Mouse (Mus musculus) kidney, postnatal 14 days (tissue): ENCODE measurements around the gene Fgfr2.
A peak's percentile ranks its signal among the peaks of the same experiment; 100 is the strongest.

Experiments used
- DNase-seq: peaks from one replicate; pipeline ENCODE4 v3.0.0; 2022; ENCODE audit warnings: mixed read lengths

Gene Fgfr2

DNA sequence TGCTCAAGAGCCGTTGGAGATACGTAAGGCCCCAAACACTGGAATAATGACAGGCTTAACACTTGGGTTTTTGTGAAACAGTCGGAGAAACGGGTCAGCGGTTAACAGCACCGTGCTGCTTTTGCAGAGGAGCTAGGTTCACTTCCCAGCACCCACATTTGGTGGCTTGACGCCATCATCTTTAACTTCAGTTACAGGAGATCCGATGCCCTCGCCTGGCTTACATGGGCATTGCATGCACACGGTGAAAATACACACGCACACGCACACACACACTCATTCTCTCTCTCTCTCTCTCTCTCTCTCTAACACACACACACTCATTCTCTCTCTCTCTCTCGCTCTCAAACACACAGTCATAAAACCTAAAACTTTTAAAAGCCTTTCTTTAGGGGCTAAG lies 2741.0 kb downstream of the Fgfr2 start:
- DNase-seq = no peak

DNA sequence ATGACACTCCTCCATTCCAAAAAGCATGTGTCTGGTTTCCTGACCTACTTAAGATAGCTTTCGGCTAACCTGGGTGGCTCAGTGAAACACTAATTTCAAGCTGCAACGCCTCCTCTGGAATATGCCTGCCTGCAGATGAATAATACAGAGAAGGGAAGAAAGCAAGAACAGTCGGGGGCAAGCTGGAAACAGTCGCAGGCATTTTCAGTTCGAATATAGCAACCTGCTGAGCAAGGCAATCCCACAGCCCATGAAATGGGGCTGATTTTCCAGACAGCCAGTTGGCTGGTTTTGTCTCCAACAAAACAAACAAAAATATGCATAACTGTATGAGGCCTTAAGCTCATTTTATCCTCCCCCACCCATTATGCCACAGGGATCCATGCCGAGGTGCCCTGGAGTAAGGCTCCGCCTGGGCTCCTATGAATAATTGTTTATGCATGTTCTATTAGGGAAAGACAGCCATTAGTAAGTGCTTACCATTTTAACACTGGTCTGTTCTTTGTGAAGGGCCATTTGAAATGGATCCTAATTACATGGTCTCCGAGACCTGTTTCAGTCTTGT lies 2741.7 kb downstream of the Fgfr2 start:
- no peak for DNase-seq

DNA sequence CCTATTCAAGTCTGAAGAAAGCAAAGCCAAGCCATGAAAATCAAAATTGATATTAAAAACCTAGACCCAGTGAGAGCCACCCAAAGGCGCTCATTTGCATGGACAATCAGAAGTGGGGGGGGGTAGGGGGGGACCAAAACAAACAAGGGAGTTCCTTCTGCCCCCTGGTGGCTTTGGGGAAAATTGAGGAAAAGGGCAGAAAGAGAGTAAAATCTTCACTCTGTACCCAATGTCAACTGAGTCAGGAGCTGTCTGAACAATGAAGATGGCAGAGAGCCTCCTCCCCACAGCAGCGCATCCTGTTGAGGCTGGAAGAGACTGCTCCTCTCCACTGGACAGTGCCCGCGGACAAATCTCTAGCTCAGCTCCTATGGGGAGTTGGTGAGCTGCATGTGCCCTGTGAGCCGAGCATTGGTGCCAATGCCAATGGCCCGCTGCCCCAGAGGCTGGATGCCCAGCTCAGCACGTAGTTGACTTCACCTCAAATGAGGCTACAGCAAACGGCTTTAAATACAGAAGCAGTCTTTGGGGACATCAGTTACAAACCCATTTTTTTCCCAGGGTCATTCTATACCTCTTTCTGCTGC lies 2742.3 kb downstream of the Fgfr2 start:
- DNase-seq = peak; percentile 11

DNA sequence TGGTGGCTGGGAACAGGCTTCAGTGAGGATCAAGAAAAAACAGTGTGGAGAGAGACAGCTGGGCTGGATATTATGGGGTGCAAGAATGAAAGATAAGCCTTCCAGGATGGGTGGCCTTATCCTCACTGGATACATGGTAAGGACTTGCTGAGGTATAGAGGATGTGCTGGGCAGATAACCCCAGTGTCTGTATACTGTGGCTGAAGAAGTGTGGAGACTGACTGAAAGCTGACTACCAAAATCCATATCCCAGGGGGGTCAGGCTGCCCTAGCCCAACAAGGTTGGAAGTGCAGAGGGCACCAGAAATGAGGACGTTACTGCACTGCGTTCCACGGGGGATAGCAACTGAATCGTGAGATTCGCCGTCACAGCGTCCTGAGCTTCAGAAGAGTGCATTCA lies 2742.8 kb downstream of the Fgfr2 start:
- no peak for DNase-seq

DNA sequence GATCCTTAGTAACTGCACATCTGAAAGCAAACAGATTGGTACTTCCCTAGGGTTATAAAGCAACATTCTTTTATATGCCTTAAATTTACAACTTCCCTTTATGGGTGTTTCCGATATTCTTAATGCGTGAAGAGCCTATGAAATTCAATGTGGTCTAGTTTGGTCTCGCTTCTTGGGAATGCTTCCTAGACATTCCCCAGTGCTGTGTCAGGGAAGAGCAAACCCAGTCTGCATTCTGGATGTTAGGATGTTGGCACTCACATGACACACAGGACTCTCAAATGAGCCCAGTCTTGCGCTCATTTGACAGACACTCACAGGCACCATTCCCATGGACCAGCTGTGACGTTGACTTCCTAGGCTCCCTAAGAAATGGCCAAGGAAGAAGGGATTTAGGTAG lies 2743.3 kb downstream of the Fgfr2 start:
- no peak for DNase-seq

DNA sequence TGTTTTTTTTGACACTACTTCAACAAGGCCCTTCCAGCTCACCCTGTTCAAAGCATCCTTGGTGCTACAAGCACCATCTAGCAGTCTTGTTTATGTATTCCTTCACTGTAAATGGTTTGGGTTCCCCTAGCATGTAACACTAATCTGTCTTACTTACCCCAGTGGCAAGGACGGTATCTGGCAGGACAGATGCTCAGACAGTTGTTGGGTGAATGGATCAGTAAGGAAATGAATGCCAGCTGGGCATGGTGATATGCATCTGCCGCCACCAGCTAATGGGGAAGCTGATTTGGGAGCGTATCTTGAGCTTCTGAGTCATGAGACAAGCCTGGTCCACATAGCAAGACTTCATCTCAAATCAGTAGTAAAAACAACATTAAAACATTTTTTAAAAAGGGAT lies 2744.8 kb downstream of the Fgfr2 start:
- no peak for DNase-seq

DNA sequence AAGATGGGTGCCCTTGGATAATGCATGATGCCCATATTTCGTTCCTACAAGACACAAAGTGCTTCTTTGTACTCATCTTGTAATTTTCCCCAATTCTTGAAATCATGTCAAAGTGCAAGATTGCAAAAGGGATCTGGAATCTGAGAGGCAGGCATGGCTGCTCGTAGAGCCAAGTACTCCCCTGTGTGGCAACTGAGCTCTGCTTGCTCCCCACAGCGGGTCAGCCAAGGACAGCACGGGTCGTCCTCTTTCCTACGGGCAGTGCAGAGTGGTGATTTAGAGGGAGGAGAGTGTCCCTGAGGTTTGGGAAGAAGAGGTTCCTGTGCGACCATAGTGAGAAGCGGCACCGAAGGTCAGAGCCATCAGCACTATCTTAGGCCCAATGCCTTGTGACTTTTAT lies 2748.8 kb downstream of the Fgfr2 start:
- DNase-seq = no peak

DNA sequence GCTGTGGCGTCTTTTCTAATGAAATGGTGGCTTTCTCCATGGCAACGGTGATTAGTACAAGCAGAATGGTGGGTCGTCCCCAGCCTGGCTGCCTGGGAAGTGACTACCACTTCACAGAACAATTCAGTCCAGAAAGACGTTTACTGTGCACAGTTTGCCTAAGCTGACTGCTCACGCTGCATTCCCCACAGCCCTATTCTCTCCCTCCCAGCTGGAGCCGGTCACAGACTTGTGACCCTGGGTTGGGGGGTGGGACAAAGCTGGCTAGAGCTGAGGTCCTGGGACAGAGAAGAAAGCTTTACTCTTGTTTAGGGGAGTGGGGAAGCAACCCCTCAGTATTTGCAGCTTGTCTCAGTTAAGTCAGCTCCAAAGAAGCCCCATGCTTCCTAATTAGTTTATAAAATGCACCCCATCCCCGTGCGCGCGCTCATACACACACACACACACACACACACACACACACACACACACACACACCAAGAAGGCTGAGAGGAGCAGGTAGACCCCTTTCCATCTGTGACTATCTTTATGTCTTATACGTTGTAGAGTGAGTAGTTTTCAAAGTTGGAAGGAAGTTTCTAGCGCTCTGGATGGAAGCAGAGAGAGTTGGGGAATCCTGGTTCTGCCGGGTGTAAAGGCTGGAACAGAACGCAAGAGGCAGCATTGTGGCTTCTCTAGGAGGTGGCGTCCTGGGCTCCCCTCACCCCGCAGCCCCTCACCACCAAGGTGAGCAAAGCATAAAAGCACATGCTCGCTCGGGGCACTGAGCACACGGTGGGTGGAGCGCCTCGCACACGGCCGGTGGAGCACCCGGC lies 2754.1 kb downstream of the Fgfr2 start:
- DNase-seq = peak; percentile 13

DNA sequence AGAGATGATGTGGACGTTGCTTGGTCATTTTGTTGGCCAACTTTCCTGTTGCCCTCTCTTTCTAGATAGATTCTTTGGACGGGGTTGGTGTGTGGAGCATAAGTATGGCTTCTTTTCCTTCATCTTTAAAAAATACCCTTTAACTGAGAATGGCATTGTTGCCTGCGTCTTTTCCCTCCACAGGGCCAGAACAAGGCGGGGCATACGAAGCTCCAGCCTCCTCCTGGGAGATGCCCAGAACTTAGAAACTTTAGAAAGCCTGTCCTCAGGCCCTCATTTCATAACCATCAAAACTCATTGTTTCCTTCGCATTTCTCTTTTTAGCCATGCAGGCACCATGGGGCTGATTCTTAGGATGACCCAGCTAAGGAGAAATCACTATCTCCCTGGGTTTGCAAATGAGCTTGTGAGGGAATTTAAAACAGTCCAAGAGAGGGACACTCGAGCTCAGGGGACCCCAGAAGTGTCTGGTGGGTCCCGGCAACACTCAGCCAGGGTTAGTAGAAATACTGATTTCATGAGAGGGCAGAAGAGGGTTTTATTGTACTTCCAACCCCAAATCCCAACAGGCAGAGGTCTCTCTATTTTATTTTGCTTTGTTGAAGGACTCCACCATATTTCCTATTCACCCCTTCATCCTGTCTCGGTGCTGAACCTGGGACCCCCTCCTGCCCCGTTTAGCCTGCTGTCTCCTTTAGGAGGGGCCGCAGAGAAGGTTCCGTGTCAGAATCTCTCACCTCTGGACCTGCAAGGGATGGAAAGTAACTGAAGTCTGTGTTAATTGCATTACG lies 2754.9 kb downstream of the Fgfr2 start:
- DNase-seq = no peak

DNA sequence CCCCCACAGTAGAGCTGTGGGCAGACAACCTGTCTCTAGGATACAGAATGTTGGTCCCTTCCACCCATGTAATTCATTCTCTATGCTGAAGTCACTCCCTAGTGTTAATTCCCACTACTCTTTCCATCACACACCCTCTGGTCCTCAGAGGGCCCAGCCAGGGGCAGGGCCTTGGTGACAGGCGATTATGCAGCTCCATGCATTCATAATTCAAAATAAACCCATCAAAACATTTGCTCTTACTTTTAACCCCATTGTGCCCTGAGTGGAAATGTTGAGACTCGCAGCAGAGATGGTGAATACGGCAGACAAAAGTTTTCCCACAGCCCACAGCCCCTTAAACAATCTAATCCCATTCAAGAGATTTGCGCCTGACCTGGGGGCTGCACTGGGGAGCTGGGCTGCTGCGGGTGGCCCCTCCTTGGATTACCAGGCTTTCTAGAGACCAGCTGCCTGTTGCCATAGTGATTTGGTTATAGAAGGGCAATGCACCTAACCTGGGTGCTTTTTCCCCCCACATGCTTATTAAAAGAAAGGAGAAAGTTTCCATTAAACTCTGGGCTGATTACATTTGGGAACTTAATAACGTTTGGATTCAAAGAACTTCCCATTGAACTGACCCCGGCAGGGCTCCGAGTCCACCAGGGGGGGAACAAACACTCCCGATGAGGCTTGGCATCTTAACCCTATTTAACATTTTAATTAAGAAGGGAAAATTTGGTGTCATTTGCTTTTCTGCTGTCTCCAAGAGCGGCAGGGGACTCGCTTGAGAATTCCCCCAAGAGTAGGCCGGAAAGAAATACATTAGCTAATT lies 2755.7 kb downstream of the Fgfr2 start:
- no peak for DNase-seq

DNA sequence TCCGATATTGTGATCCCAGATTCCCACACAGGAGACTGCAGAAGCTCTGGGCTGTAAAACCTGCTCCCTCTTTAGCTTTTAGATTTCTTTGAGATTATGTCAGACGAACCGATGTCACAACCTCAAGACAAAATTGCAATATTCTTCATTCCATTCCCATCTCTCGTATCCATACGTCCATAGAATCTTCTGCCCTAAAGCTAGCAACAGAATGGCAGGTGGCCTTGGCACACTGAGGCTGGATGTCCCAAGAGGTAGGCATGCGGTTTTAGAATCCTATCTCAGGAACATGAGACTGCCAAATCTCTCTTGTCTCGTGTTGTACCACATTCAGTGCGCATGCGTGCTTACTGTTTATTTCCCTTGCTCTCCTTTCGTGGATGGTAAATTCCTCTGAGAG lies 2757.4 kb downstream of the Fgfr2 start:
- DNase-seq = no peak

DNA sequence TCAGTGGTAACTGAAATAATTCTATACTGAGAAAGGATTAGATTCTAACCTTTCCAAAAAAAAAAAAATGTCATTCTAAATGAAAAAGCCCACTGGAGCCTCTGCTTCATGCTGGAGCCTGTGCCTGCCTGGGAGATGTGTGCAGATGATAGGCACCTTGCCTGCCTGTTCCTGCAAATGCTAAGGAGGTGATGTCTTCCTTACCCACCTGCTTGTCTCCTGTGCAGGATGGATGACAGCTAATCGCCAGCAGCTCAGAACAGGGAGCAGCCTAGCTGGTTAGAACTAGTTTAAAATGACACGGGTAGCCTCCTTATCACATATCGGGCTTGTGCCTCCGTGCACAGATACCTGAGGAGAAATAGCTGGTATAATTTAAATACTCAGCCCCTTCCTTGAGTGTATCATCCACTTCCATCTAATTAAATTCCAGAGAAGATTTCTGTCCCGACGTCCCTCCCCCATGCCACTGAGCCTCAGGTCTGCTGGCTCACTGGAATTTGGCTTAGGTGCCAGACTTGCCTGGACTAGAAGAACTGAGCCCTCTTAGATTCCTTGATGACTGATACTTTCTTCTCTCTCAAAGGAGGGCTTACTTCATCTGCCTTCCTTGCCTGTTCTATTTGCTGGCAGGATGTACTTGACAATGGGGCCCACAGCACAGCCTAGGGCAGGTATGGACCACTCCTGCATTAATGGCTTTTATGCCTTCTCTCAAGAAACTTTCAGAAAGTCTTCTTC lies 2782.6 kb downstream of the Fgfr2 start:
- no peak for DNase-seq

DNA sequence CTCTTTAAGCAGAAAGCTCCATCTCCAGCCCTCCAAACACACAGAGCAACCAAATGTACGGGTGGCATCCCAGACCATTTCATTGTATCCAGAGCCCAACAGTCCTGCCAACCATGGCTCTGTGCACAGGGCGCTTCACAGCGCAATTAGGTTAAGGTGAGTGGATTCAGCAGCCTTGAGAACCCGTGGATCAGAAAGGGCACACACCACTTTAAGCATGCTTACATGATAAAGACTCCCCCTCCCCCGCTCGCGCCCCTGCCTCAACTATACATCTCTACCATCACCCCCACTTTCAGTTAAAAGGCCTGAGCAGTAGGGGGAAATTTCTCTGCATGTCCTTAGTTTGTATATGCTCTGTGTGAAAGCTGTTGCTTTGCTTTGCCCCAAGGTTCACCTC lies 2785.5 kb downstream of the Fgfr2 start:
- no peak for DNase-seq

DNA sequence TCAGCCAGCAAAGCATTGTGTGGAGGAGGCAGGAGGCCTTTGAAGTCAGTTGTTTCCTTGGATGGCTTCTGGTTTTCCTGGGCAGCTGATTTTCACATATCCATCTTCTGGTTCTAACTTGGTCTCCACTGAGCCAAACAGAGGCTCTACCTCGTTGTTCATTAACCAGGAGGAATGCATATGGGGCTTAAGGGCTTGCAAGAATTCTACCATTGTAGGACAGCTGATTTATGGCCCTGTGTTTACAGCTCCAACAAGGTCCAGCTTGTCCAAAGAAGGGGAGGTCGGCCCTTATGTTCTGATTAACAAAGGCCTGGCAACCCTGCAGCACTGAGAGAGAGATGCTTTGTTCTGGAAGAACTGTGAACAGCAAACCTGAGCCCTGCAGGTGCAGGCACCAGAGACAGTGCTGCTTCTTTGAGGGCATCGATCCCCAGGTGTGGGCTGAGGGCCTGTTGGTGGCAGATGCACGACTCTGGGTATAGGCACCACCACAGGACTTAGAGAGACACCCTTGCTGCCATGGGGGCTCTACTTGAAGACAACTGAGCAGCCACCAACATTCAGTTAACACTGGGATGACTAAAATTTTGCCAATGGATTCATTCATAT lies 2787.6 kb downstream of the Fgfr2 start:
- peak; percentile 64 for DNase-seq

DNA sequence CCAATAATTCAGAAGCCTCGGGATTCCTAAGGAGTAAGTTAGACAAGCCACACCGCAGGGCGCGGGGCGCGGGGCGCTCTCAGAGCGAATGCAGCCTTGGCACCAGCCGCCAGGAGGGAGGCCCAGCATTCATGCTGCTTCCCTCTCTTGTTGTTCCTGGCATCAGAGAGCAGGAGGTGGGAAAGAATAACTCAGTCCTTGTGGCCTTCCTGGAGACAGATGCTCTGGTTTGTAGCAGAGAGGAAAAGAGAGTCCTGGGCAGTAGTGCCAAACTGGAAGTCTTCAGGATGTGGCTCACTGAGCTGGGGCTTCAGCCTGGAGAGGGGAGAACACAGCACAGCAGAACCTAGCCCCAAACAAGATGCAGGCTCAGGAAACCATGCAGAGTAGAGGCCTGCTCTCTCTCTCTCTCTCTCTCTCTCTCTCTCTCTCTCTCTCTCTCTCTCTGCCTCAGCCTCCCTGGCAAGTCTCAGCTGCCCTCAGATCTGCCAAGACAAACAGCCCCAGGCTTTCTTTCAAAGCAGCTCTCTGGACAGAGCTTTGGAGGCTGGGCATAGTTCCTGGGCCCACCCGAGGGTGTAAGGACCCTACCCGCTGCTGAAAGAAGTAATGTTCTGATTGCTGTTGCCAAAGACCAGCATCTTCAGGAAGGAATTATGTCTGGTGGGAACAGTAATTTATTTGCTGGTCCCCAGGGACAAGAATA lies 2790.5 kb downstream of the Fgfr2 start:
- no peak for DNase-seq

DNA sequence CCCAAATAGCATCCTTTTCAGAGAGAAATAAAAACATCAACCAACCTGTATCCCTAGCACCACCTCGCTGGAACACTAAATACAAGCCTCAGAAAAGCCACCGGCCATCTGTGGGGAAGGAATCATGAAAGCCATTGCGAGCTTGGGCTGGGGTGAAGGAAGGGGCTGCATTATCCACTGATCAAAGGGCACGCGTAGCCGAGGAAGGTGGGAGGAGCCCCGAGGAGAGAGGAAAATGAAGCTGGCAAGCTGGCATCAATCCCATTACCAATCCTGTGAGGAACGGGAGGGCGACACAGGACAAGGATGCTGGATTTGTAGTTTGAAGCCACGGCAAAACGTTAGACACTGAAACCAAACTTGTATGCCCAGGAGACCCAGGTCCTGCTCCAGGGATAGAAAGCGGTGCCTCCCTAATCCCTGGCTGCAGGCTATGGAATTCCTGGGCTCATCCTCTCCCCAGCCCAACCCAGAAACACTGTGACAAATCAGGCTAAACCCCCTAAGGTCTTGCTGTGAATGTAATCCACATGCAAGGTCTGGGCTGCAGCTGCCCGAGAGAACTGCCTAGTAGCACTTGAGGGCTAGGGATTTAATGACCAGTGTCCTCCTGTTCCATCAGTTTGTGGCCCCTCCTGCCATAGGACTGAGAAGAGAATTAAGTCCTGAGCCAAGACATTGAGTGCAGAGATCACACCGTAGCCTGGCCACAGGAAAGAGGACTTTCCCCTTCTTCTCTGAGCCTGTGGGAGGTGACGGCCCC lies 2795.4 kb downstream of the Fgfr2 start:
- DNase-seq = no peak

DNA sequence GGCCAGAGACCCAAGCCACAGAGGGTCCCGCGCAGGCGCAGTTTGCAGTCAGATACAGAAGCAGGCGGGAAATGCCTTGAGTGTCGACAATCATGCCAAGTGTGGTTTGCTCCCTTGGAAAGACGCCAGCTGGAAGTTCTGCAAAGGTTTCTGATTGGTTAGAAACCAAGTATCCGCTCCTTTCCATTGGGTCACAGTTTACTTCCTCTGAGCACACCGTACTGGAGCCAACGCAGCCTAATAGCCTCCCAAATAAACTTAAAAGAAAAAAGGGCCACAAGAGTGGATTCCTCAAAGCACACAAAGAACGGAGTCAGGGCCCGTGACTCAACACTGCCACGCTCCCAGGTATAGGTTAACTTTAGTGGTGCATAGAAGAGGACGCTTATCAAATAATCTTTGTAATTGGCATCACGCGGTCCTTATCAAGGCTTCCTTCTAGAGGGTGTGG lies 2797.1 kb downstream of the Fgfr2 start:
- DNase-seq = peak; percentile 82

DNA sequence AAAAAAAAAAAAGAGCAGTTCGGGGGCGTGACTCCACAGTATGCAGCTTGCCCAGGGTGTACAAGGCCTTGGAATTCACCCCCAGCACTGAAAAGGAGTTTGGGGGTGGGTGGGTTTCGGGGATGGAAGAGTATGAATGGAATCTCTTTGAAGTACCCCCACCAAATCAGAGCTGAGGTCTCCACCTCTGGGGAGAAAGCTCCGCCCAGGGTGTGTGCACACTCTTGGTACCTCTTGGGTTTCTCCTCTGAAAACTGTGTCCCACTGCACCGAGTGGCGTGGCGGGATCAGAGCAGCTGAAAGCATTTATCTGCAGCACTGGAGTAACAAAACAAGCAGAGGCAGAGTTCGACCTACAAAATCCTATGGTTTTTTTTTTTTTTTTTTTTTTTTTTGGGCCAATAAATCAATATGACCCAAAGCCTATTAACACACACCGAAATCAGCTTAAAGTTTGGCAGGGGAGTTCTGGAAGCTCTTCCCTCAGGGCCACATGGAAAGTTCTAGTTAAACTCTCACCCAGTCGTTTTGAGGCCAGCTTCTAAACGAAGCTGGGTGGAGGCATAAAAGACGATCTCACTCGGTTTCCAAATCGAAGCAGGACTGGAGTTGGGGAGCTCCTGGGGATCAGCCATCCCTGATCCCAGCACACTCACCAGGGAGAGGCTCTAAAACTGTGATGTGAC lies 2798.3 kb downstream of the Fgfr2 start:
- no peak for DNase-seq

DNA sequence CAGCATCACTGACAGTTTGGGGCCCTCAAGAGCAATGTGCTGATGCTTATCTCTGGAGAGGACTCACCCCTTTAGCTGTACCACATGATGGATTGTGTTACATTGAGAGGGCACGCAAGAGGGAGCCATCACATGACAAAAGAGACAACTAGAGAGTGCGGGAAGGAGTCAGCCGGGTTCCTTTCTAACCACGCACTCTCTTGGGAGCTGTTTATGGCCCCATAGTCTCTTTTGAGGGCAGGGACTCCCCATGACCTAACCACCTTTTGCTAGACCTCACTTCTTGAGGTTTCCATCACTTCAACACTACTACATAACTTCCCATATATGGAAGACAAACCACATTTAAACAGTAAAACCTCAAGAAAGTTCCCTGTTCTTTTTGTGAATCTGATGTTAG lies 2799.4 kb downstream of the Fgfr2 start:
- no peak for DNase-seq
